ENCODE assay signal across 10 mouse cellular contexts in the genomic region with DNA sequence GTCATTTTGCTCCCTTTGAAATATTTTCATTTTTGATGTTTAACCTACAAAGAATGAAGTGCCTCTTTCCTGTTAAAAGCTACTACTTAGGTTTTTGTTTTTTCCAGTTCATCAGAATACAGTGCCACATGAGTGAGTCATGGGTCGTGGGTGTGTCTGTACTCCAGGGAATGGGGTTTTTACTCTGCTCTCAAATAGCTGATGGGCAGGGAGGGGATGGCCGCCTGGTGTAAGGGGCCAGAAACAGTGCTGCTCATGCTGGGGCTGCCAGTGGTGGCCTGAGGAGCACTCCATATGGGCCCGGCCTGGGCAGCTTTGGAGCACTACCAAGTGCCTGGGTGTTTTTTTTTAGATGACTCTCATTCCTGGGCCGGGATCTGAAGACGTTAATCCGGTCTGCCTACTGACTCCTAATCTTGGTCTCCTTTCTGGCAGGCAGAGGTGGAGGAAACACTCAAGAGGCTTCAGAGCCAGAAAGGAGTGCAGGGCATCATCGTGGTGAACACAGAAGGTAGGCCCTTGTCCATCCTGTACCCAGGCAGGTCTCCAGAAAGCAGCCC. TPM values are rescaled to one million over a fixed set of nuclear protein-coding genes. Genes with fewer than 3 reads are reported as not detected.
DNase-seq lines count a peak whose midpoint lies in the region; TF ChIP-seq lines count a peak whose summit lies in the region.
"Had no signal": no experiment of that assay in that cellular context is flagged by ENCODE, and none has a peak within 500 bp of the region (broad histone marks: within the 10 kb centered on the region; RNA-seq: fewer than 3 reads in every experiment).

No protein-coding gene starts in this region.

- peak; percentile 30 to 35 for DNase-seq in urinary bladder, adult 18-20 months (ENCODE audit: low spot score in 2 of 2)
- DNase-seq in urinary bladder, postnatal 4 days (ENCODE audit: low spot score in 2 of 2): no peak
- DNase-seq in heart, postnatal 14 days: peak; percentile 31 to 38
- peak; percentile 24 for DNase-seq in urinary bladder, postnatal 25 days (ENCODE audit: low spot score)
- DNase-seq in embryo, embryonic 9.5 days (ENCODE audit: extremely low spot score): no peak
- no peak for DNase-seq in kidney, adult 8-10 months
- no peak for DNase-seq in right cerebral cortex, postnatal 36 days (ENCODE audit: low spot score in 2 of 2)
- DNase-seq: liver, embryonic 13.5 days; thymus, postnatal 4 days had no signal

- no peak overlapping the region for H3K4me3 ChIP-seq in embryonic fibroblast, embryonic 13.5 days (ENCODE audit: insufficient read depth, low read length)
- H3K4me3 ChIP-seq: liver, embryonic 13.5 days had no signal

- H3K27ac ChIP-seq in embryonic fibroblast, embryonic 13.5 days (ENCODE audit: insufficient read depth, low read length): peak overlapping the region; percentile 90
- H3K27ac ChIP-seq: liver, embryonic 13.5 days had no signal

- no peak for TF ChIP-seq CTCF in embryonic fibroblast, embryonic 13.5 days (IDR thresholded peaks at IDR 0.05; ENCODE audit: borderline replicate concordance, insufficient read depth, low read length)

- intact Hi-C loops in heart, postnatal 14 days (cut with DNase I): no loop called here

- H3K4me1 ChIP-seq in embryonic fibroblast, embryonic 13.5 days (ENCODE audit: control insufficient read depth, insufficient read depth, low read length): peaks cover 6% of the 10 kb centered on the region

- no peak; the same call in 1 of the 2 replicates for TF ChIP-seq POLR2A in embryonic fibroblast, embryonic 13.5 days (IDR thresholded peaks at IDR 0.05; ENCODE audit: low read depth, low read length)

RNA-seq across cellular contexts. Expression of a gene that starts 6.0 kb away (rescaled TPM):
- 498 and 600 TPM in 2 replicates for polyA plus RNA-seq in embryonic fibroblast, embryonic 13.5 days (2011; ENCODE audit: insufficient read length, low read depth, missing spikeins)
- 100 to 1,000 TPM; 177 to 185 TPM for total RNA-seq in heart, postnatal 14 days (2021)

RNA-seq across cellular contexts. Expression of a gene that starts 33.7 kb away (rescaled TPM):
- polyA plus RNA-seq in embryonic fibroblast, embryonic 13.5 days (2011; ENCODE audit: insufficient read length, low read depth, missing spikeins): 134 and 137 TPM in 2 replicates
- 100 to 1,000 TPM; 692 to 703 TPM for total RNA-seq in heart, postnatal 14 days (2021)

Comparison
In these comparisons a context has a peak if more than half of its experiments do, and no peak if none do; other contexts are left out.
1. DNase-seq: peak in urinary bladder, adult 18-20 months (2 of 2), heart, postnatal 14 days (2 of 2) and urinary bladder, postnatal 25 days (single experiment); none in urinary bladder, postnatal 4 days (0 of 2), embryo, embryonic 9.5 days (single experiment), kidney, adult 8-10 months (0 of 2) and right cerebral cortex, postnatal 36 days (0 of 2).